Mouse (Mus musculus) intestine, postnatal 0 days (tissue): ENCODE data around the gene Ugt2a3. TPM values are rescaled to one million over a fixed set of nuclear protein-coding genes. Genes with fewer than 3 reads are reported as not detected.
"Not testable (repeated sequence)": the region's sequence is repeated elsewhere in the genome, so short reads cannot be mapped to it uniquely, and the experiment has no call there.

ENCODE experiments used
- ATAC-seq: fragments of 200-750 bp; cut with Nextera tagmentation; 2 replicates; pipeline ENCODE4 v1.8.0; 2017; ENCODE audit warnings: mild to moderate bottlenecking, moderate TSS enrichment, moderate library complexity
- H3K27ac ChIP-seq: fragments of 300-500 bp; sonication (generic); 2 replicates; pipeline ENCODE4 v1.5.1; 2014; ENCODE audit warnings: mild to moderate bottlenecking, low read depth, low read length, moderate library complexity
- H3K27me3 ChIP-seq: fragments of 300-500 bp; sonication (generic); replicated peaks from 2 replicates; pipeline ENCODE4 v1.6.1; 2014; ENCODE audit warnings: low read length, mixed read lengths; ENCODE audit not compliant: control insufficient read depth, insufficient read depth
- H3K36me3 ChIP-seq: fragments of 300-500 bp; sonication (generic); 2 replicates; pipeline ENCODE4 v1.6.1; 2014; ENCODE audit warnings: mild to moderate bottlenecking, moderate library complexity; ENCODE audit not compliant: control insufficient read depth, insufficient read depth
- H3K4me1 ChIP-seq: fragments of 300-500 bp; sonication (generic); replicated peaks from 2 replicates; pipeline ENCODE4 v1.6.1; 2014; ENCODE audit warnings: antibody characterized with exemption, low read length, mixed read lengths; ENCODE audit not compliant: control insufficient read depth, insufficient read depth
- H3K4me2 ChIP-seq: fragments of 300-500 bp; sonication (generic); replicated peaks from 2 replicates; pipeline ENCODE4 v1.6.1; 2014; ENCODE audit warnings: low read depth, mild to moderate bottlenecking, moderate library complexity
- H3K4me3 ChIP-seq: fragments of 300-500 bp; sonication (generic); 2 replicates; pipeline ENCODE4 v1.5.1; 2014; ENCODE audit warnings: low read depth, low read length
- H3K9ac ChIP-seq: fragments of 300-500 bp; sonication (generic); 2 replicates; pipeline ENCODE4 v1.6.1; 2014; ENCODE audit warnings: mild to moderate bottlenecking, low read depth, low read length
- H3K9me3 ChIP-seq: fragments of 300-500 bp; sonication (generic); 2 replicates; pipeline ENCODE4 v1.6.1; 2016; ENCODE audit warnings: mixed run types; ENCODE audit not compliant: control insufficient read depth
- CTCF ChIP-seq: sonication (generic); IDR thresholded peaks from 2 replicates; pipeline ENCODE4 v1.5.1; 2016; ENCODE audit warnings: low read depth, mild to moderate bottlenecking, control low read depth, antibody characterized with exemption, moderate library complexity
- WGBS: fragments of 180-500 bp; shearing (Covaris S2); extraction: QIAGEN DNeasy Blood & Tissue Kit; methylation state at CpG from one replicate; pipeline ENCODE4 v1.1.7; 2014; 5-methylcytosine and 5-hydroxymethylcytosine counted together
- polyA plus RNA-seq: library from polyadenylated mRNA; unstranded; fragments of >200 nt; fragmentation: Nextera tagmentation; extraction: Ambion mirVana; gene quantifications from 2 replicates; pipeline ENCODE4 v1.2.1, GENCODE M21; 2015

Ugt2a3 gene
- 5.9 and 6.9 TPM in 2 replicates for polyA plus RNA-seq

DNA sequence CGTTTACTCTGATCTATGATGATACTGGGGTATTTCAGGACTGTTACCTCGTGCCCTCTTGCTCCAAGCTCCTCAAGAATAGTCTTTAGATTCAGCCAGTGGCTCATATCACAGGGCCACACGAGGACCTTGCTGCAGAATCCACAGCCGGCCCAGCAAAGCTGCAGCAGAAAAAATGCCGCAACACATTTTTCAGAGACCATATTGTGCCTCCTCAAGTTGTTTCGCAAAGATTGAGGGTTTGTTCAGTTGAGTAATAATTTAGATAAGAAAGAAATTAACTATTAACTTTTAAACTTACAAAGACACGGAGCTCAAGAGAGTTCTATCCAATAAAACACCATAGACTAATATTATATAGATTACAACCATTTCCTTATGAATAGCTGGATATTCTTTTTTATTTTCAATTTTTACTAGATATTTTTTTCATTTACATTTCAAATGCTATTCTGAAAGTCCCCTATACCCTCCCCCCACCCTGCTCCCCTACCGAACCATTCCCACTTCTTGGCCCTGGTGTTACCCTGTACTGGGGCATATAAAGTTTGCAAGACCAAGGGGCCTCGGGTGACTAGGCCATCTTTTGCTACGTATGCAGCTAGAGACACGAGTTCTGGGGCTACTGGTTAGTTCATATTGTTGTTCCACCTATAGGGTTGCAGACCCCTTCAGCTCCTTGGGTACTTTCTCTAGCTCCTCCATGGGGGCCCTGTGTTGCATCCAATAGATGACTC is at the start of gene Ugt2a3:
TSS of gene Ugt2a3 (minus strand) at position 235 of the 737 bp plus-strand sequence.
- H3K4me1 ChIP-seq = no peaks in the 10 kb centered on the region
- no peaks in the 10 kb centered on the region for H3K27me3 ChIP-seq
- no peak for TF ChIP-seq CTCF
- peak; percentile 92 for ATAC-seq
- H3K27ac ChIP-seq = peak within 1 kb of the TSS; percentile 35; the same call in 1 of the 2 replicates
- H3K9me3 ChIP-seq = no peaks in the 10 kb centered on the region
- no peaks in the 10 kb centered on the region for H3K36me3 ChIP-seq
- peak within 1 kb of the TSS; percentile 49 for H3K4me2 ChIP-seq
- no peak within 1 kb of the TSS for H3K9ac ChIP-seq
- peak within 1 kb of the TSS; percentile 14; the same call in 1 of the 2 replicates for H3K4me3 ChIP-seq
- WGBS = 34% methylated on average over 11 of the region's 11 CpGs

- H3K27me3 ChIP-seq = no peaks in the 10 kb centered on the region
- peak overlapping the region; percentile 79 for H3K27ac ChIP-seq
- H3K36me3 ChIP-seq = no peaks in the 10 kb centered on the region
- H3K4me3 ChIP-seq = no peak overlapping the region
- peak; percentile 97 for ATAC-seq
- no peak overlapping the region for H3K9ac ChIP-seq
- H3K9me3 ChIP-seq = no peaks in the 10 kb centered on the region
- WGBS = 29% methylated on average over 2 of the region's 2 CpGs
- TF ChIP-seq CTCF = no peak
- no peaks in the 10 kb centered on the region for H3K4me1 ChIP-seq
- peak overlapping the region; percentile 27; the same call in 1 of the 2 replicates for H3K4me2 ChIP-seq
Observed at GRCm38 (mm10) chr5:87380234-87380633, 43.2 kb upstream of the Ugt2a3 start.

DNA sequence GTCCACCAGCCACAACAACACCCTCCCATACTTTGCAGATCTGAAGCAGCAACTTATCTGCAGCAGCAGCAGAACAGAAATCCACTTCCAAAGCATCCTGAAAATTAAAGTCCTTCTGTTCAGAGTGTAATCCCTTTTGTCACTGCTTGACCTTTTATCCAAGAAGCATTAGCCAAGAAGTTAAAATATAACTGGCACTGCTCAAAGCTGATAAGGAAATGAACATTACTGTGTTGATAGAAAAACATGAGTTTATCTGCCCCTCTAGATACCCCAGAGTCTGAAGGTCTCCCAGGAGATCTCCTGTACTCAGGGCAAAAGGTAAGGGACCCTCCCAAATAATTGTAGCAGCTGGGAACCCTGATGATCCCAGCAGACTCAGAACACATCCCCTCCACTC is 42.8 kb upstream of the Ugt2a3 start:
- Histone ChIP-seq H3K36me3 (no peaks in the 10 kb centered on the region), H3K27ac (peak overlapping the region; percentile 79), H3K9ac (no peak overlapping the region), H3K9me3 (no peaks in the 10 kb centered on the region), H3K4me2 (peak overlapping the region; percentile 27; the same call in 1 of the 2 replicates), H3K27me3 (no peaks in the 10 kb centered on the region), H3K4me1 (no peaks in the 10 kb centered on the region), H3K4me3 (no peak overlapping the region)
- no peak for TF ChIP-seq CTCF
- ATAC-seq = peak; percentile 90

DNA sequence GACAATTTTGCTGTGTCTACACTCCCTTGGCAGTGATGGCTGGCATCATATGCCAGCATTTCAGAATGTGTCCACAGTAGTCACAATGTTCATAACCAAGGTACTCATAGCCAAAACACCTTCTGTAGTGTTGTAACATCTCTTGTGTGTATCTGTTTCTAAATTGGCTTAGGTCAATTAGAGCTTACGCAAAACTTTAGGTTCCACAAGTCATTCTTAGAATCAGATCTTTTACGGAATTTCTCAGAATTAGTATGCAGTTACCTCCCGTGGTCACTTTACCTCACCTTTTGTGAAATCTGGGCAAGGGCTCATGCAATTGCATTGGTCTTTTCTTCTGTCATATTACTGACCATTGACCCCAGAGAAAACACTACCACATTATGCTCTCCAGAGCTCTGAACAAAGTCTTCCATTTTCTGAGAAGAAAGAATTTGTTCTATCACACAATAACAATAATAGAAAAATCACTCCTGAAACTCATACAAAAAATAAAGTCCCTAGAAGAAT is 38.9 kb upstream of the Ugt2a3 start:
- 74% methylated on average over 3 of the region's 3 CpGs for WGBS
- no peak overlapping the region for H3K27ac ChIP-seq

GRCm38 (mm10) chr5:87373502-87373863 is 36.5 kb upstream of the Ugt2a3 start:
- no peak overlapping the region for H3K9ac ChIP-seq
- no peaks in the 10 kb centered on the region for H3K36me3 ChIP-seq
- no peak overlapping the region for H3K4me2 ChIP-seq
- H3K27me3 ChIP-seq = no peaks in the 10 kb centered on the region
- 30% methylated on average over 1 of the region's 1 CpGs for WGBS
- H3K4me3 ChIP-seq = no peak overlapping the region
- TF ChIP-seq CTCF = no peak
- no peaks in the 10 kb centered on the region for H3K4me1 ChIP-seq
- H3K27ac ChIP-seq = no peak overlapping the region
- no peaks in the 10 kb centered on the region for H3K9me3 ChIP-seq
- ATAC-seq = peak; percentile 63; the same call in 1 of the 2 replicates

More for the DNA sequence above, 38.9 kb upstream of the Ugt2a3 start:
- Histone ChIP-seq H3K9me3 (no peaks in the 10 kb centered on the region), H3K4me2 (no peak overlapping the region), H3K4me1 (no peaks in the 10 kb centered on the region), H3K4me3 (no peak overlapping the region), H3K9ac (no peak overlapping the region), H3K36me3 (no peaks in the 10 kb centered on the region), H3K27me3 (no peaks in the 10 kb centered on the region)
- TF ChIP-seq CTCF = no peak
- no peak for ATAC-seq

DNA sequence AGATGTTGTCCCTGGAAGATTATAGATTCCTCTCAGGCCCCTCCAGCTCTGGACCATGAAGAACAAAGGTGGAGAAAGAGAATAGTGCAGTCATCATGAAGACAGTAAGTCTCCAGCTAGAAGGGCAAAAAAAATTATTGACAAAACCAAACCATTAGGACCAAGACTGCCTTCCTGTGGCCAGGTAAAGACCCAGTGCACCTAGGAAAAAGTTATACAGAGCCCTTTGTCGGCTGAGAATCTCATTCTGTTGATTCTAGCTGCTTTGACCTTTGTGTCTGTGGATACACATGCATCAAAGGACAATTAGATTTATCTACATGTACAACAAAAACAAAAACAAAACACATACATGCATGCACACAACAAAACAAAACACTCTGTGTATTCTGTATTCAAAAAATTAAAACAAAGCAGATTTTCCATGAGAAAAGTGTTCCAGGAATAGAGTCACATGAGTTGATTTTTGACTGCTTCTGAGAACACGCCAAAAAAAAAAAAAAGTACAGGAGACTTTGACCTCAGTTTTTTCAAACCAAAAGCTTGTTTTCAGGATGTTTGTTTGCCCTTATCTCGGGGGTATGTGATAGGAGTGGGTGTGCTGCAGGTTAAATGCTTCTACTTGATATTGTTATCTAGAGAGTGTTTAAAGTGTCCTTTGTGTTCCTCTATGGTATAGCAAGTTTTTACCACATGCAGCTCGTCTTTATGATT is 36.0 kb upstream of the Ugt2a3 start:
- 22% methylated on average over 4 of the region's 4 CpGs for WGBS
- H3K27me3 ChIP-seq, H3K9ac ChIP-seq, H3K4me3 ChIP-seq, H3K4me2 ChIP-seq, H3K4me1 ChIP-seq, H3K27ac ChIP-seq, H3K9me3 ChIP-seq, H3K36me3 ChIP-seq: not testable (repeated sequence)
- peak; percentile 83 for ATAC-seq
- TF ChIP-seq CTCF = 0 out of 2 replicates have a peak, but pooled peaks have one; percentile 9
